Mouse (Mus musculus) left cerebral cortex, adult 2 months (tissue): ENCODE measurements at regions not wholly inside any gene's neighbourhood (a gene's known extent, or its start where the extent isn't known, plus 50 kb on each side); places are given as distances from the start of the nearest gene placed in this dataset.

Experiments used
- DNase-seq, 2 experiments: peaks; one replicate each; pipeline ENCODE4 v3.0.0; 2021 to 2022; ENCODE audit warnings: low spot score in 2 of 2, mixed read lengths in 1 of 2; ENCODE audit errors: extremely low spot score in 1 of 2
- H3K27ac ChIP-seq: fragments of 200-600 bp; 2 replicates; pipeline ENCODE4 v1.8.1; 2022
- H3K4me3 ChIP-seq: fragments of 200-600 bp; 2 replicates; pipeline ENCODE4 v1.8.1; 2022
- CTCF ChIP-seq: fragments of 200-600 bp; IDR thresholded peaks from 2 replicates; pipeline ENCODE4 v1.8.1; 2022; ENCODE audit warnings: antibody characterized with exemption, mild to moderate bottlenecking, moderate library complexity
- intact Hi-C: fragments of 180-260 bp; cut with DNase I; formaldehyde crosslinking; loops from one replicate; pipeline ENCODE4 v1.15.1; 2025

GRCm38 (mm10) chr9:61561551-61561950 lies 189.4 kb downstream of the Tle3 start:
- intact Hi-C loops: no loop called here
- TF ChIP-seq CTCF: no peak
- Histone ChIP-seq H3K27ac (no peak overlapping the region), H3K4me3 (no peak overlapping the region)
- no peak for DNase-seq

GRCm38 (mm10) chr9:61558621-61559020 lies 186.5 kb downstream of the Tle3 start:
- no peak for TF ChIP-seq CTCF
- H3K27ac ChIP-seq: no peak overlapping the region
- H3K4me3 ChIP-seq: no peak overlapping the region
- DNase-seq: peak in 1 of 2 experiments; percentile 24
- intact Hi-C loops: loop anchor here (5.0 kb wide), 1 partner anchor 186 kb away; the partner anchor contains the start of gene Tle3

GRCm38 (mm10) chr9:61557025-61557424 lies 184.9 kb downstream of the Tle3 start:
- no peak for TF ChIP-seq CTCF
- Histone ChIP-seq H3K4me3 (no peak overlapping the region), H3K27ac (no peak overlapping the region)
- intact Hi-C loops: loop anchor here (5.0 kb wide), 1 partner anchor 185 kb away; the partner anchor contains the start of gene Tle3
- no peak for DNase-seq

- no peak for TF ChIP-seq CTCF
- Histone ChIP-seq H3K27ac (no peak overlapping the region), H3K4me3 (no peak overlapping the region)
- DNase-seq: no peak
- intact Hi-C loops: loop anchor here (5.0 kb wide), 1 partner anchor 183 kb away; the partner anchor contains the start of gene Tle3
Measured at GRCm38 (mm10) chr9:61555173-61555572, 183.0 kb downstream of the Tle3 start.

GRCm38 (mm10) chr9:61554611-61555010 lies 182.4 kb downstream of the Tle3 start:
- H3K27ac ChIP-seq: no peak overlapping the region
- H3K4me3 ChIP-seq: no peak overlapping the region
- no peak for TF ChIP-seq CTCF
- intact Hi-C loops: loop anchor here (5.0 kb wide), 1 partner anchor 182 kb away; the partner anchor contains the start of gene Tle3
- no peak for DNase-seq

GRCm38 (mm10) chr9:61553626-61554025 lies 181.5 kb downstream of the Tle3 start:
- no peak for DNase-seq
- TF ChIP-seq CTCF: no peak; the same call in 1 of the 2 replicates

GRCm38 (mm10) chr9:61551361-61551760 lies 179.2 kb downstream of the Tle3 start:
- DNase-seq: no peak
- H3K4me3 ChIP-seq: no peak overlapping the region
- no peak for TF ChIP-seq CTCF
- intact Hi-C loops: no loop called here
- H3K27ac ChIP-seq: no peak overlapping the region

More at GRCm38 (mm10) chr9:61553626-61554025, 181.5 kb downstream of the Tle3 start:
- H3K27ac ChIP-seq: peak overlapping the region; percentile 28; the same call in 1 of the 2 replicates
- no peak overlapping the region for H3K4me3 ChIP-seq
- intact Hi-C loops: no loop called here

GRCm38 (mm10) chr9:61550326-61550725 lies 178.2 kb downstream of the Tle3 start:
- TF ChIP-seq CTCF: no peak
- H3K4me3 ChIP-seq: no peak overlapping the region
- intact Hi-C loops: no loop called here
- DNase-seq: no peak
- no peak overlapping the region; the same call in 1 of the 2 replicates for H3K27ac ChIP-seq

- DNase-seq: no peak
- intact Hi-C loops: no loop called here
- Histone ChIP-seq H3K27ac (peak overlapping the region; percentile 4; the same call in 1 of the 2 replicates), H3K4me3 (no peak overlapping the region)
- TF ChIP-seq CTCF: no peak
Measured at GRCm38 (mm10) chr9:61549692-61550241, 177.6 kb downstream of the Tle3 start.

- H3K27ac ChIP-seq: no peak overlapping the region
- no peak for TF ChIP-seq CTCF
- DNase-seq: no peak
- H3K4me3 ChIP-seq: no peak overlapping the region
- intact Hi-C loops: no loop called here
Measured at GRCm38 (mm10) chr9:61537316-61538189, 165.4 kb downstream of the Tle3 start.

- Histone ChIP-seq H3K4me3 (no peak overlapping the region), H3K27ac (no peak overlapping the region)
- intact Hi-C loops: no loop called here
- no peak for DNase-seq
- no peak for TF ChIP-seq CTCF
Measured at GRCm38 (mm10) chr9:61533237-61533636, 161.1 kb downstream of the Tle3 start.

GRCm38 (mm10) chr9:61530263-61531045 lies 158.3 kb downstream of the Tle3 start:
- no peak overlapping the region for H3K27ac ChIP-seq
- intact Hi-C loops: no loop called here
- peak in 1 of 2 experiments; percentile 35 for DNase-seq
- no peak overlapping the region for H3K4me3 ChIP-seq
- no peak for TF ChIP-seq CTCF
